Mouse (Mus musculus): ENCODE measurements at regions not wholly inside any gene's neighbourhood (a gene's known extent, or its start where the extent isn't known, plus 50 kb on each side); places are given as distances from the start of the nearest gene placed in this dataset.

GRCm38 (mm10) chr12:24383016-24383415, 115.1 kb upstream of the Taf1b start:
- no peak for DNase-seq (ENCODE audit: low read depth, low spot score)

- peak; percentile 49 for DNase-seq (ENCODE audit: low read depth, low spot score)
Observed at GRCm38 (mm10) chr12:24424958-24425357, 73.2 kb upstream of the Taf1b start.

All from mesoderm, embryonic 11.5 days (tissue).